Mouse (Mus musculus): ENCODE measurements at regions not wholly inside any gene's neighbourhood (a gene's known extent, or its start where the extent isn't known, plus 50 kb on each side); places are given as distances from the start of the nearest gene placed in this dataset.

- TF ChIP-seq CTCF (IDR thresholded peaks at IDR 0.05; ENCODE audit: low read depth) (no peak), EP300 (IDR thresholded peaks at IDR 0.05; ENCODE audit: low read depth) (no peak)
These were observed 205.5 kb upstream of the Hand2 start for GRCm38 (mm10) chr8:57115303-57115702.
